Mouse (Mus musculus): ENCODE measurements at regions not wholly inside any gene's neighbourhood (a gene's known extent, or its start where the extent isn't known, plus 50 kb on each side); places are given as distances from the start of the nearest gene placed in this dataset.

GRCm38 (mm10) chr9:103922356-103922755, 80.0 kb upstream of the Nphp3 start:
- Histone ChIP-seq H3K27me3 (ENCODE audit: control insufficient read depth, insufficient read depth, low read length) (no peaks in the 10 kb centered on the region), H3K4me1 (ENCODE audit: control insufficient read depth, insufficient read depth, low read length) (peaks cover 5% of the 10 kb centered on the region), H3K36me3 (ENCODE audit: control insufficient read depth, insufficient read depth, low read length) (no peaks in the 10 kb centered on the region), H3K27ac (ENCODE audit: control insufficient read depth, insufficient read depth, low read depth, low read length) (no peak overlapping the region), H3K4me3 (ENCODE audit: control insufficient read depth, low read depth, low read length) (no peak overlapping the region)
- no peak for TF ChIP-seq POLR2A (IDR thresholded peaks at IDR 0.05; ENCODE audit: control insufficient read depth, low read depth, low read length)
- TF ChIP-seq CTCF (IDR thresholded peaks at IDR 0.05; ENCODE audit: control insufficient read depth, insufficient read depth, insufficient replicate concordance, low read depth, low read length), result no peak

DNA sequence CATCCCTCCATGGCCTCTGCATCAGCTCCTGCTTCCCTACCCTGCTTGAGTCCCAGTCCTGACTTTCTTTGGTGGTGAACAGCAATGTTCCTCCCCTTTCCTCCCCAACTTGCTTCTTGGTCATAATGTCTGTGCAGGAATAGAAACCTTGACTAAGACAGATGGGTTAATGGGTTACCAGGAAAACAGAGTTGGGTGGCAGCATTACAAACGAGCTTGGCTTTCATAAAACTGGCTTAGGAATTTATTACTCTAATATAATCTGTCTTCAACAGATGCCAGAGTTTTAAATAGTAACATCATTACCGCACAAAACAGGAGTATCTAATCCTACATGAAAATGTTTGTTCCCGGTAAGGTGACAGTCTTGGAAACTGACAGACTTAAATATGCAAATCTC, 77.7 kb upstream of the Nphp3 start:
- no peak for TF ChIP-seq CTCF (IDR thresholded peaks at IDR 0.05; ENCODE audit: control insufficient read depth, insufficient read depth, insufficient replicate concordance, low read depth, low read length)
- TF ChIP-seq POLR2A (IDR thresholded peaks at IDR 0.05; ENCODE audit: control insufficient read depth, low read depth, low read length), result no peak
- Histone ChIP-seq H3K4me1 (ENCODE audit: control insufficient read depth, insufficient read depth, low read length) (peaks cover 5% of the 10 kb centered on the region), H3K36me3 (ENCODE audit: control insufficient read depth, insufficient read depth, low read length) (no peaks in the 10 kb centered on the region), H3K4me3 (ENCODE audit: control insufficient read depth, low read depth, low read length) (no peak overlapping the region), H3K27ac (ENCODE audit: control insufficient read depth, insufficient read depth, low read depth, low read length) (no peak overlapping the region), H3K27me3 (ENCODE audit: control insufficient read depth, insufficient read depth, low read length) (no peaks in the 10 kb centered on the region)

DNA sequence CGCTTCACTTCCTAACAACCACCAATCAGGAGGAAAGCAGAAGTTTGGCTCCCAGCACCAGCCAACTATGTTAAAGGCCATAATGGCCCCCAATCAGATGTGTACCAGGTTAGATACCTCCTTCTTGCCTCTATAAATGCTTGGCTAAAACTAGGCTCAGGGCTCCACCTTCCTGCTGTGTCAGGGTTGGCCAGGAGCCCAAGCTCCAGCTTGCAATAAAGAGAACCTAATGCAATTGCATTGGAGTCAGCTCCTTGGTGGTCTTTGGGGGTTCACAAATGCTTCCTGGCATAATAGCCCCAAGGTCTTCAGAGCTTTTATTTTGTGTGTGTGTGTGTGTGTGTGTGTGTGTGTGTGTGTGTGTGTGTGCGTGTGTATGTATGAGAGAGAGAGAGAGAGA, 76.9 kb upstream of the Nphp3 start:
- no peak overlapping the region for H3K27ac ChIP-seq (ENCODE audit: control insufficient read depth, insufficient read depth, low read depth, low read length)
- H3K27me3 ChIP-seq (ENCODE audit: control insufficient read depth, insufficient read depth, low read length), result no peaks in the 10 kb centered on the region
- no peak for TF ChIP-seq CTCF (IDR thresholded peaks at IDR 0.05; ENCODE audit: control insufficient read depth, insufficient read depth, insufficient replicate concordance, low read depth, low read length)
- no peak for TF ChIP-seq POLR2A (IDR thresholded peaks at IDR 0.05; ENCODE audit: control insufficient read depth, low read depth, low read length)

DNA sequence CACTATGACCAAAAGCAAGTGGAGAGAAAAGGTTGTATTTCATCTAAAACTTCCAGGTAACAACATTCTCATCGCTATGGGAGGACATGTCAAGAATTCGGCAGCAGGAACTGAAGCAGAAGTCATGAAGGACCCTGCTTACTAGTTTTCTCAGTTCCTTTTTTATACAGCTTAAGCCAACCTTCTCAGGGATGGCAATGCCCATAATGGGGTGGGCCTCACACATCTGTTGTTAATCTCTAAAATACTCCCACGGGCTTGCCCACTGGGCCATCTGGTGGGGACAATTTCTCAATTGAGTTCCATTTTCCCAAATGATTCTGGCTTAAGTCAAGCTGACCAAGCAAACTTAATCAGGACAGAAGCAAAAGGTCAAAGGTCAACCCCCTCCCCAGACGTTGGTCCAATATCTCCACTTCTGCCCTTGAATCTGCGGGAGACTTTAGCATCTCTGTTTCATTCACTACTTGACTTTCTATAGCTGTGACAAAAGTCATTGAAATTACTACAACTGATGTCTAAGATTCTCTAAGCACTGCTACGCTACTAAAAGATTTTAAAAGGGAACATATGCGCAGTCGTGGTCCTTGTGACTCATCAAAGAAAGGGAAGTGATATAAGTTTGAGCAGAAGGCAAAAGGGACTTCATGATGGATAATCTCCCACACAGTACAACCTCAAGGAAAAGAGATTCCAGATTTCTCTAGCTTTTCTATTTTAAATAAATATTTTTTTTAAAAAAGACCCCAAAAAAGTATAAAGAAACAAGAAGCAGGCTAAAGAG, 73.4 kb upstream of the Nphp3 start:
- TF ChIP-seq POLR2A (IDR thresholded peaks at IDR 0.05; ENCODE audit: control insufficient read depth, low read depth, low read length) (no peak), CTCF (IDR thresholded peaks at IDR 0.05; ENCODE audit: control insufficient read depth, insufficient read depth, insufficient replicate concordance, low read depth, low read length) (no peak)
- Histone ChIP-seq H3K27ac (ENCODE audit: control insufficient read depth, insufficient read depth, low read depth, low read length) (no peak overlapping the region), H3K36me3 (ENCODE audit: control insufficient read depth, insufficient read depth, low read length) (no peaks in the 10 kb centered on the region), H3K4me3 (ENCODE audit: control insufficient read depth, low read depth, low read length) (no peak overlapping the region), H3K27me3 (ENCODE audit: control insufficient read depth, insufficient read depth, low read length) (no peaks in the 10 kb centered on the region), H3K4me1 (ENCODE audit: control insufficient read depth, insufficient read depth, low read length) (no peaks in the 10 kb centered on the region; the same call in 1 of the 2 replicates)

More for the DNA sequence above, 76.9 kb upstream of the Nphp3 start:
- Histone ChIP-seq H3K4me1 (ENCODE audit: control insufficient read depth, insufficient read depth, low read length) (peaks cover 5% of the 10 kb centered on the region), H3K36me3 (ENCODE audit: control insufficient read depth, insufficient read depth, low read length) (no peaks in the 10 kb centered on the region), H3K4me3 (ENCODE audit: control insufficient read depth, low read depth, low read length) (no peak overlapping the region)

DNA sequence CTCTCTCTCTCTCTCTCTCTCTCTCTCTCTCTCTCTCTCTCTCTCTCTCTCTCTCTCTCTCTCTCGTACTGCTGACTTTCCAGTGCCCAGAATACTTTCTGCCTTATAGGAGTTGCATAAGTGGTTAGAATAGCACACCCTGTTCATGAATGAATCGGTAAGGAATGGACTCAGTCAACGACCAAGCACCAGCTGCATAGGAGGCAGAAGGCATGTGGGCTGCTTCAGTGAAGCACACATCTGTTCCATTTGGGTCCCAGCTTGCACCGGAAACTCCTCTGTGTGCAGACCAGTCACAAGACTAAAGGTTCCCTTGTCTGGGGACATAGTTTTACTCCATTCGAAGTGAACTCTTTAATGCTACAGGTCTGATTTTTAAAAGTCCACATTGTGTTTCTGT, 64.3 kb upstream of the Nphp3 start:
- H3K4me1 ChIP-seq (ENCODE audit: control insufficient read depth, insufficient read depth, low read length), result no peaks in the 10 kb centered on the region
- H3K4me3 ChIP-seq (ENCODE audit: control insufficient read depth, low read depth, low read length), result no peak overlapping the region
- no peak overlapping the region for H3K27ac ChIP-seq (ENCODE audit: control insufficient read depth, insufficient read depth, low read depth, low read length)
- no peaks in the 10 kb centered on the region for H3K27me3 ChIP-seq (ENCODE audit: control insufficient read depth, insufficient read depth, low read length)
- H3K36me3 ChIP-seq (ENCODE audit: control insufficient read depth, insufficient read depth, low read length), result no peaks in the 10 kb centered on the region
- no peak for TF ChIP-seq POLR2A (IDR thresholded peaks at IDR 0.05; ENCODE audit: control insufficient read depth, low read depth, low read length)
- no peak for TF ChIP-seq CTCF (IDR thresholded peaks at IDR 0.05; ENCODE audit: control insufficient read depth, insufficient read depth, insufficient replicate concordance, low read depth, low read length)

DNA sequence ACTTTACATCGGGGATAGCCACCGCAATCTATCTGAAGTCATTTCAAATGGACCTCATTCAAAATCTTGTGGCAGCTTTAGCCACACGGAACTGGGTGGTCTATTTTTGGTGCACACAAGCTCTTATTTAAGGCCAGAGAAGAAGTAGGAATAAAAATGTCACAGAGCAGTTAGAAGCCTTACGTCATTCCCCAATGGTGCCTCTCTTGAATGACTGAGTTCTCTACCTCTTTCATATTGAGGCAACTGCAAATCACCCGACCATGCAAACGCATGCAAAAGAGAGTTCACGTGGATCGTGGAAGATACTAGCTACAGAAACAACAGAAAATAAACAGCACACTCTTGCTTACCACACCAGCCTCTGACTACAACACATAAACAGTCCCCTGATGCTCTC, 62.3 kb upstream of the Nphp3 start:
- Histone ChIP-seq H3K4me1 (ENCODE audit: control insufficient read depth, insufficient read depth, low read length) (no peaks in the 10 kb centered on the region), H3K36me3 (ENCODE audit: control insufficient read depth, insufficient read depth, low read length) (no peaks in the 10 kb centered on the region), H3K27me3 (ENCODE audit: control insufficient read depth, insufficient read depth, low read length) (no peaks in the 10 kb centered on the region), H3K27ac (ENCODE audit: control insufficient read depth, insufficient read depth, low read depth, low read length) (no peak overlapping the region), H3K4me3 (ENCODE audit: control insufficient read depth, low read depth, low read length) (no peak overlapping the region)
- TF ChIP-seq CTCF (IDR thresholded peaks at IDR 0.05; ENCODE audit: control insufficient read depth, insufficient read depth, insufficient replicate concordance, low read depth, low read length), result no peak
- TF ChIP-seq POLR2A (IDR thresholded peaks at IDR 0.05; ENCODE audit: control insufficient read depth, low read depth, low read length), result no peak

GRCm38 (mm10) chr9:103940506-103940905, 61.8 kb upstream of the Nphp3 start:
- no peaks in the 10 kb centered on the region for H3K27me3 ChIP-seq (ENCODE audit: control insufficient read depth, insufficient read depth, low read length)
- no peak for TF ChIP-seq CTCF (IDR thresholded peaks at IDR 0.05; ENCODE audit: control insufficient read depth, insufficient read depth, insufficient replicate concordance, low read depth, low read length)
- TF ChIP-seq POLR2A (IDR thresholded peaks at IDR 0.05; ENCODE audit: control insufficient read depth, low read depth, low read length), result no peak
- no peaks in the 10 kb centered on the region for H3K36me3 ChIP-seq (ENCODE audit: control insufficient read depth, insufficient read depth, low read length)
- H3K4me3 ChIP-seq (ENCODE audit: control insufficient read depth, low read depth, low read length), result no peak overlapping the region
- no peaks in the 10 kb centered on the region for H3K4me1 ChIP-seq (ENCODE audit: control insufficient read depth, insufficient read depth, low read length)
- H3K27ac ChIP-seq (ENCODE audit: control insufficient read depth, insufficient read depth, low read depth, low read length), result no peak overlapping the region
